Comparison of ENCODE assay signal across 9 mouse cellular contexts in genomic region chr14:101482270-101482669, GRCm38 (mm10).
DNase-seq lines count a peak whose midpoint lies in the region; ATAC-seq lines count a peak whose summit lies in the region.
"Had no signal": no experiment of that assay in that cellular context is flagged by ENCODE, and none has a peak within 500 bp of the region (broad histone marks: within the 10 kb centered on the region; RNA-seq: fewer than 3 reads in every experiment).

No protein-coding gene starts in this region.

- no peak for ATAC-seq in heart, embryonic 13.5 days (ENCODE audit: extremely low read depth, insufficient number of reproducible peaks, low FRiP score, low TSS enrichment)
- no peak for ATAC-seq in hindbrain, embryonic 14.5 days (ENCODE audit: low FRiP score)
- ATAC-seq in forebrain, embryonic 15.5 days (replicated peaks), result no peak

- H3K4me2 ChIP-seq in heart, embryonic 13.5 days, result no peak overlapping the region
- H3K4me2 ChIP-seq in hindbrain, embryonic 14.5 days (replicated peaks), result no peak overlapping the region
- H3K4me2 ChIP-seq in forebrain, embryonic 15.5 days (replicated peaks), result no peak overlapping the region
- H3K4me2 ChIP-seq: limb, embryonic 13.5 days had no signal

- no peak for DNase-seq in heart, postnatal 25 days (ENCODE audit: low spot score)
- DNase-seq in urinary bladder, postnatal 14 days (ENCODE audit: low spot score), result peak; percentile 56
- no peak for DNase-seq in urinary bladder, adult 2 months (ENCODE audit: low spot score)
- DNase-seq in cerebellum, postnatal 25 days, result peak; percentile 40 to 72
- DNase-seq in lung, postnatal 14 days, result peak; percentile 57
- no peak for DNase-seq in hindbrain, embryonic 14.5 days (ENCODE audit: low spot score)

- H3K4me3 ChIP-seq in heart, embryonic 13.5 days, result no peak overlapping the region
- no peak overlapping the region for H3K4me3 ChIP-seq in hindbrain, embryonic 14.5 days (replicated peaks; ENCODE audit: low read length)
- no peak overlapping the region for H3K4me3 ChIP-seq in forebrain, embryonic 15.5 days
- H3K4me3 ChIP-seq: limb, embryonic 13.5 days had no signal

- H3K27ac ChIP-seq in heart, embryonic 13.5 days (replicated peaks), result peak overlapping the region; percentile 94
- no peak overlapping the region for H3K27ac ChIP-seq in hindbrain, embryonic 14.5 days
- no peak overlapping the region for H3K27ac ChIP-seq in forebrain, embryonic 15.5 days (replicated peaks)
- H3K27ac ChIP-seq: limb, embryonic 13.5 days had no signal

- H3K9ac ChIP-seq in heart, embryonic 13.5 days, result no peak overlapping the region
- no peak overlapping the region for H3K9ac ChIP-seq in hindbrain, embryonic 14.5 days
- H3K9ac ChIP-seq in forebrain, embryonic 15.5 days (replicated peaks), result no peak overlapping the region
- H3K9ac ChIP-seq: limb, embryonic 13.5 days had no signal

- intact Hi-C loops in heart, postnatal 25 days (cut with DNase I), result no loop called here

- no peaks in the 10 kb centered on the region for H3K9me3 ChIP-seq in heart, embryonic 13.5 days
- no peaks in the 10 kb centered on the region for H3K9me3 ChIP-seq in hindbrain, embryonic 14.5 days (ENCODE audit: control insufficient read depth, low read length)
- H3K9me3 ChIP-seq in forebrain, embryonic 15.5 days, result no peaks in the 10 kb centered on the region
- H3K9me3 ChIP-seq: limb, embryonic 13.5 days had no signal

- peaks cover 39% of the 10 kb centered on the region for H3K4me1 ChIP-seq in heart, embryonic 13.5 days
- H3K4me1 ChIP-seq in hindbrain, embryonic 14.5 days (replicated peaks; ENCODE audit: control insufficient read depth, insufficient read depth, low read length), result no peaks in the 10 kb centered on the region
- H3K4me1 ChIP-seq in forebrain, embryonic 15.5 days, result no peaks in the 10 kb centered on the region
- H3K4me1 ChIP-seq: limb, embryonic 13.5 days had no signal

- 29% methylated on average over 4 of the region's 4 CpGs for WGBS in heart, embryonic 13.5 days
- WGBS in hindbrain, embryonic 14.5 days, result 41% methylated on average over 4 of the region's 4 CpGs
- WGBS in forebrain, embryonic 15.5 days, result 44% methylated on average over 4 of the region's 4 CpGs

- H3K36me3 ChIP-seq in heart, embryonic 13.5 days, result peaks cover 37% of the 10 kb centered on the region
- H3K36me3 ChIP-seq in hindbrain, embryonic 14.5 days (replicated peaks; ENCODE audit: control insufficient read depth, insufficient read depth), result no peaks in the 10 kb centered on the region
- H3K36me3 ChIP-seq in forebrain, embryonic 15.5 days, result no peaks in the 10 kb centered on the region

- H3K27me3 ChIP-seq in heart, embryonic 13.5 days (replicated peaks), result no peaks in the 10 kb centered on the region
- H3K27me3 ChIP-seq in hindbrain, embryonic 14.5 days (ENCODE audit: control insufficient read depth, insufficient read depth, low read length), result no peaks in the 10 kb centered on the region
- no peaks in the 10 kb centered on the region for H3K27me3 ChIP-seq in forebrain, embryonic 15.5 days
- H3K27me3 ChIP-seq: limb, embryonic 13.5 days had no signal

Comparison
In these comparisons a context has a peak if more than half of its experiments do, and no peak if none do; other contexts are left out.
1. DNase-seq: peak in urinary bladder, postnatal 14 days (single experiment), cerebellum, postnatal 25 days (2 of 2) and lung, postnatal 14 days (single experiment); none in heart, postnatal 25 days (single experiment), urinary bladder, adult 2 months (single experiment) and hindbrain, embryonic 14.5 days (single experiment).